Comparison of ENCODE assay signal across 17 mouse cellular contexts in the genomic region with DNA sequence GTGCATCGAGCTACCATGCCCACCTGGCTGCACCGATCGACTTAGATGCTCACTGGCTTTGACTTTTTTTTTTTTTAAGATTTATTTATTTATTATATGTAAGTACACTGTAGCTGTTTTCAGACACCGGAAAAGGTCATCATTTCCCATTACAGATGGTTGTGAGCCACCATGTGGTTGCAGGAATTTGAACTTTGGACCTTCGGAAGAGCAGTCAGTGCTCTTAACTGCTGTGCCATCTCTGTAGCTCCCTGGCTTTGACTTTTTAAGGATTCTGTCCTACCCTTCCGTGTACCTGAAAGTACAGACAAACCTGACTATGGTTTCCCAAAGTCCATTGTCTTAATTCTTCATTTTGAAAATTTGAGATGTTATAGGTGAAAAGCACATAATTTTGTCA.
"Had no signal": no experiment of that assay in that cellular context is flagged by ENCODE, and none has a peak within 500 bp of the region (broad histone marks: within the 10 kb centered on the region; RNA-seq: fewer than 3 reads in every experiment).

No protein-coding gene starts in this region.

- H3K4me3 ChIP-seq: lung, embryonic 15.5 days; megakaryocyte, embryonic 14.5 days; midbrain, embryonic 13.5 days; midbrain, embryonic 15.5 days; neural tube, embryonic 12.5 days; stomach, embryonic 15.5 days had no signal

- H3K27ac ChIP-seq: lung, embryonic 15.5 days; macrophage; midbrain, embryonic 13.5 days; midbrain, embryonic 15.5 days; neural tube, embryonic 12.5 days; stomach, embryonic 15.5 days; stomach, postnatal 0 days had no signal

- H3K4me1 ChIP-seq: lung, embryonic 15.5 days; megakaryocyte, embryonic 14.5 days; midbrain, embryonic 13.5 days; midbrain, embryonic 15.5 days; neural tube, embryonic 12.5 days; stomach, embryonic 15.5 days had no signal

- H3K27me3 ChIP-seq: lung, embryonic 15.5 days; megakaryocyte, embryonic 14.5 days; midbrain, embryonic 13.5 days; midbrain, embryonic 15.5 days; neural tube, embryonic 12.5 days; stomach, embryonic 15.5 days had no signal

- H3K9me3 ChIP-seq: lung, embryonic 15.5 days; megakaryocyte, embryonic 14.5 days; midbrain, embryonic 13.5 days; midbrain, embryonic 15.5 days; neural tube, embryonic 12.5 days; stomach, embryonic 15.5 days had no signal

- ATAC-seq: lung, postnatal 0 days; midbrain, embryonic 13.5 days; midbrain, embryonic 15.5 days had no signal

- DNase-seq: lung, adult 2 months; lung, postnatal 14 days; lung, postnatal 36 days; right cerebral cortex, postnatal 14 days; thymus, adult 2 months; thymus, postnatal 25 days; thymus, postnatal 4 days had no signal

- H3K9ac ChIP-seq: lung, embryonic 15.5 days; midbrain, embryonic 13.5 days; midbrain, embryonic 15.5 days; neural tube, embryonic 12.5 days; stomach, embryonic 15.5 days had no signal

- H3K4me2 ChIP-seq: lung, embryonic 15.5 days; midbrain, embryonic 11.5 days; midbrain, embryonic 13.5 days; midbrain, embryonic 15.5 days; neural tube, embryonic 12.5 days; stomach, embryonic 15.5 days had no signal
